Mouse (Mus musculus): ENCODE data around the gene Galnt13. TPM values are rescaled to one million over a fixed set of nuclear protein-coding genes. Genes with fewer than 3 reads are reported as not detected.
A peak's percentile ranks its signal among the peaks of the same experiment; 100 is the strongest.

The Galnt13 gene
- 0.41 and 0.44 TPM in 2 replicates for polyA plus RNA-seq (2015; fragmentation: Nextera tagmentation; extraction: Ambion mirVana)

DNA sequence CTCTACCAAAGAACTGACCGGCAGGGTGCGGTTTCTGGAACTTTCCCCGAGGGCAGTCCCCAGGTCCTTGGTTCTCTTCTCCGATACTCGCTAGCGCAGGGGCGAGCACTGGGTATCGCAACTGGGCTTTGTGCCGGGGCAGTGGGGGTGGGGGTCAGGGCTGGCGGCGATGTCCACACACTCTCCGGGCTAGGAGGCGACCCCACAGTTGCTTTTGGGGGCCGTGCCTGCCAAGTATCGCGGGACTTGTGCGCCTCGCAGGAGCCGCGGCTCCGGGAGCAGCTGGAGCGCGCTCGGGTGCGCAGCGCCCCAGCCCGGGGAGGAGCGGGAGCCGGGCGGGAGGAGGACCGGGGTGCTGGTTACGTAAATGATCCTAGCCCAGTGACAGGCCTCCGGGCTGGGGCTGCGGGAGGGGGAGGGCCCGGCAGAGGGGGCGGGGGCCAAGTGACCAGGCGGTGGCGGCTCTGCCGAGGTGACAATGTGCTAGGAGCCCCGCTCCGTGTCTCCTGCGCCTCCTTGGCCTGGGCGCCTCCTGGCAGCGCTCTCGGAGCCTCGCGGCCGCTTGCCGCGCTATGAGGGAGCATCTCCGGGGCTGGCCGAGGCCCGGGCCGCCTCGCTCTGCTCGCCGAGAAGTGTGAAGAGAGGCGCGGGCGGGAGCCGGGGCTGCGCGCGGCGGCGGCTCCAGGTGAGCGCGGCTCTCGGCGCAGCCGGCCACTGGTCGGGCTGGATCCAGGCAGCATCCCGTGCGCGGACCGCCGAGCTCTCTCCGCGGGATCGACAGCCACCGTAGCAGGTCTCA lies at the start of gene Galnt13:
Gene Galnt13, plus strand, starts transcription at position 381 of the 799 bp plus-strand sequence.
- H3K36me3 ChIP-seq (ENCODE audit: control insufficient read depth, insufficient read depth, low read length) = no peaks in the 10 kb centered on the region
- DNase-seq (ENCODE audit: low spot score) (peak; percentile 19), ATAC-seq (ENCODE audit: low FRiP score, low TSS enrichment) (peak; percentile 67; the same call in 1 of the 2 replicates)
- no peaks in the 10 kb centered on the region for H3K4me1 ChIP-seq (replicated peaks; ENCODE audit: control insufficient read depth, insufficient read depth)
- WGBS = under 1% methylated on average over 63 of the region's 81 CpGs
- TF ChIP-seq CTCF (IDR thresholded peaks at IDR 0.05; ENCODE audit: low read depth) (no peak), EP300 (optimal IDR thresholded peaks at IDR 0.05) (no peak)
- peak within 1 kb of the TSS; percentile 35 for H3K4me3 ChIP-seq (ENCODE audit: low read depth, low read length)
- H3K9ac ChIP-seq (ENCODE audit: low read length) = no peak within 1 kb of the TSS
- H3K27me3 ChIP-seq (ENCODE audit: control insufficient read depth, insufficient read depth, low read length) = peaks cover 4% of the 10 kb centered on the region; the same call in 1 of the 2 replicates
- H3K4me2 ChIP-seq (replicated peaks; ENCODE audit: low read depth) = peak within 1 kb of the TSS; percentile 62
- H3K9me3 ChIP-seq (ENCODE audit: control insufficient read depth, low read length) = no peaks in the 10 kb centered on the region
- H3K27ac ChIP-seq (replicated peaks) = no peak within 1 kb of the TSS

DNA sequence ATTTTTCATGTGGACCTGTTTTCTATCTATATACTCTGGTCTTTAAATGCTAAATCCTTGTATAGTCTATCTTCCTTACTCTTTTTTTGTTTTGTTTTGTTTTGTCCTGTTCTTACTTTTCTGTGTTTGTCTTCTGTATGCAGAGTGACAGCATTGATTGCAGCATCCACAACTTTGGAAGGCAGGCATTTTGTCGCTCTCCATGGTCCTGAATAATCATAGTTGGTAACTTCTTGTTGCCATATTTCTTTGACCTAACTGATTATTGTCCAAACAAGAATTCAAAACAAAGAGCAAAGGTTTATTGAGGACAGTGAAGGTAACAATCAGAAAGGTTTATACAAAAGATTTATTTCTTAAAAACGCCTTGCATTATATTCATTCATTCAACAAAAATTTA lies 5.1 kb upstream of the Galnt13 start:
- no peak overlapping the region for H3K9ac ChIP-seq (ENCODE audit: low read length)
- no peak overlapping the region for H3K4me3 ChIP-seq (ENCODE audit: low read depth, low read length)
- WGBS = 43% methylated on average over 2 of the region's 2 CpGs
- no peaks in the 10 kb centered on the region for H3K36me3 ChIP-seq (ENCODE audit: control insufficient read depth, insufficient read depth, low read length)
- ATAC-seq (ENCODE audit: low FRiP score, low TSS enrichment) (no peak), DNase-seq (ENCODE audit: low spot score) (no peak)
- no peaks in the 10 kb centered on the region for H3K4me1 ChIP-seq (replicated peaks; ENCODE audit: control insufficient read depth, insufficient read depth)
- TF ChIP-seq EP300 (optimal IDR thresholded peaks at IDR 0.05) (no peak), CTCF (IDR thresholded peaks at IDR 0.05; ENCODE audit: low read depth) (no peak)
- H3K27me3 ChIP-seq (ENCODE audit: control insufficient read depth, insufficient read depth, low read length) = no peaks in the 10 kb centered on the region; the same call in 1 of the 2 replicates
- no peak overlapping the region for H3K4me2 ChIP-seq (replicated peaks; ENCODE audit: low read depth)
- H3K27ac ChIP-seq (replicated peaks) = no peak overlapping the region
- no peaks in the 10 kb centered on the region for H3K9me3 ChIP-seq (ENCODE audit: control insufficient read depth, low read length)

DNA sequence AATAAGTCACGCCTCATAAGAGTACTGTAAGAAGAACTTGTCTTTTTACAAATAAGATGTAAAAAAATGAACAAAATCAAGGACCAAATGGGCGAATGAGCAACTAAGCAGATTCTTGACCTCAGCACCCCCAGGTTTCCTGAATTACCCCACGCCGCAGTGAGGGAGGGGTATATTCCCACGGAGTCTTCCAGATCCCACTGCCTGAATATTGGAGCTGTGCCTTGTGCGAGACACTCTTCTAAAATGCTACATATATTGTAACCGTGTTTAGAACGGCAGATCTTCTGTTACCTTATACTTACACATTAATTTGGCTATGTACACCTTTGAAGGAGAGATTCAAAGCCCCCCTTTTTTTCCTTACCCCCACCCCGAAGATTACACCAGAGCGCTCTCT lies 737 bp upstream of the Galnt13 start:
- TF ChIP-seq EP300 (optimal IDR thresholded peaks at IDR 0.05) = no peak
- no peak for TF ChIP-seq CTCF (IDR thresholded peaks at IDR 0.05; ENCODE audit: low read depth)
- Histone ChIP-seq H3K27ac (replicated peaks) (no peak overlapping the region), H3K4me3 (ENCODE audit: low read depth, low read length) (no peak overlapping the region), H3K9ac (ENCODE audit: low read length) (no peak overlapping the region), H3K4me1 (replicated peaks; ENCODE audit: control insufficient read depth, insufficient read depth) (no peaks in the 10 kb centered on the region), H3K9me3 (ENCODE audit: control insufficient read depth, low read length) (no peaks in the 10 kb centered on the region), H3K36me3 (ENCODE audit: control insufficient read depth, insufficient read depth, low read length) (no peaks in the 10 kb centered on the region), H3K27me3 (ENCODE audit: control insufficient read depth, insufficient read depth, low read length) (peaks cover 4% of the 10 kb centered on the region; the same call in 1 of the 2 replicates), H3K4me2 (replicated peaks; ENCODE audit: low read depth) (no peak overlapping the region)
- 47% methylated on average over 10 of the region's 10 CpGs for WGBS
- DNase-seq (ENCODE audit: low spot score) (no peak), ATAC-seq (ENCODE audit: low FRiP score, low TSS enrichment) (no peak)

DNA sequence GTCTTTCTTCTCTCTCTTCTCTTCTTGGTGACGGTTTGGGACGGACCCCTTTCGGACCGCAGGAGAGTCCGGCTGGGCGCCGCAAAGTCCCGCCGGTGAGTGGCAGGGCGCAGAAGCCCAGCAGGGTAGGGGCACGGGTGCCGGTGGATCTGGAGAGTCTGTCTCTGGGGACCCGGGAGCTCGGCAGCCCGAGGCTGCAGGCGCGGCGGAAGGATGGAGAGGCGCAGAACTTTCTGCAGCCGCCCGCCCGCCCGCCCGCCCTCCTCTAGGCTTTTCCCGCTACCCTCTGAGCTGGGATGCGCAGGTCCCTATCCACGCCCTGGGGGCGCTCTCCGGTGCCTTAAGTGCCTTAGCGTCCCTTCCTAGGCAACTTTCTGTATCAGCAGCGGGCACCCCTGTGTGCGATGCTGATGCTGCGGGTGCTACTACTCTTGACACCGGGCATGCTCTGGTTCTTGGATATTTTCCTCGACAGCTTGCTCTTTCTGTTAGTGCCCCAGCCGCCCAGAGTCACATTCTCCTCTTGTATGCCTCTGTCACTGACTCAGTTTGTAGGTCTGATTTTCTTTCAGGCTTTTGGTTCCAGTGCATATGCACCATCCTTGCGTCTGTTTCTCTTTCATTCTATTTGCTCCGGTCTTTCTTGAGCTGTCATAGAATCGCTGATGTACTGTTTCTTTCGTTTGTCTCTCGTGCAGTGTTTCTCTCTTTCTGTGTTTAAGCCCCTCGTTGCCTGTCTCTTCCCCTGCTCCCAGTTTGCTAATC lies 801 bp downstream of the Galnt13 start:
- Histone ChIP-seq H3K36me3 (ENCODE audit: control insufficient read depth, insufficient read depth, low read length) (no peaks in the 10 kb centered on the region), H3K4me2 (replicated peaks; ENCODE audit: low read depth) (peak overlapping the region; percentile 62), H3K9me3 (ENCODE audit: control insufficient read depth, low read length) (no peaks in the 10 kb centered on the region), H3K27me3 (ENCODE audit: control insufficient read depth, insufficient read depth, low read length) (peaks cover 4% of the 10 kb centered on the region; the same call in 1 of the 2 replicates), H3K4me1 (replicated peaks; ENCODE audit: control insufficient read depth, insufficient read depth) (no peaks in the 10 kb centered on the region), H3K27ac (replicated peaks) (no peak overlapping the region), H3K4me3 (ENCODE audit: low read depth, low read length) (peak overlapping the region; percentile 35), H3K9ac (ENCODE audit: low read length) (no peak overlapping the region)
- ATAC-seq (ENCODE audit: low FRiP score, low TSS enrichment) = no peak
- no peak for DNase-seq (ENCODE audit: low spot score)
- WGBS = 3% methylated on average over 36 of the region's 42 CpGs
- TF ChIP-seq CTCF (IDR thresholded peaks at IDR 0.05; ENCODE audit: low read depth) = no peak
- no peak for TF ChIP-seq EP300 (optimal IDR thresholded peaks at IDR 0.05)

DNA sequence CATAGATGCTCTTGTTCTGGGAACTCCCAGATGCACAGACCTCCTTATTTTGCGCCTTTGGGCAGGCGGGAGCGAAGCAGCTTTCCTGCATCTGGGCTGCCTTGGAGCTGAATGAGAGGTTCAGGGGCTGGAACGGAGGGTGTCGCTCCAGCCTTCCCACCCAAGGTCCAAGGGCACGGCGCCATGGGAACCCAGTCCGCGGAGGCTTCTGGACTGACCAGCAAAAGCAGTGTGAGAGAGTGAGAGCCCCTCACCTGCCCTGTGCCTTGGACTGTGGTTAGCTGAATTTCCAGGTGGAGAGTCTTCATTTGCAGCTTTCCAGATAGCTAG lies 1.3 kb downstream of the Galnt13 start:
- TF ChIP-seq CTCF (IDR thresholded peaks at IDR 0.05; ENCODE audit: low read depth) (no peak), EP300 (optimal IDR thresholded peaks at IDR 0.05) (no peak)
- Histone ChIP-seq H3K4me3 (ENCODE audit: low read depth, low read length) (no peak overlapping the region), H3K4me1 (replicated peaks; ENCODE audit: control insufficient read depth, insufficient read depth) (no peaks in the 10 kb centered on the region), H3K9me3 (ENCODE audit: control insufficient read depth, low read length) (no peaks in the 10 kb centered on the region), H3K27me3 (ENCODE audit: control insufficient read depth, insufficient read depth, low read length) (peaks cover 4% of the 10 kb centered on the region; the same call in 1 of the 2 replicates), H3K36me3 (ENCODE audit: control insufficient read depth, insufficient read depth, low read length) (no peaks in the 10 kb centered on the region), H3K27ac (replicated peaks) (no peak overlapping the region), H3K4me2 (replicated peaks; ENCODE audit: low read depth) (no peak overlapping the region), H3K9ac (ENCODE audit: low read length) (no peak overlapping the region)
- ATAC-seq (ENCODE audit: low FRiP score, low TSS enrichment) (no peak), DNase-seq (ENCODE audit: low spot score) (no peak)
- WGBS = 5% methylated on average over 9 of the region's 9 CpGs
